15 mouse cellular contexts compared by ENCODE assay signal in the genomic region with DNA sequence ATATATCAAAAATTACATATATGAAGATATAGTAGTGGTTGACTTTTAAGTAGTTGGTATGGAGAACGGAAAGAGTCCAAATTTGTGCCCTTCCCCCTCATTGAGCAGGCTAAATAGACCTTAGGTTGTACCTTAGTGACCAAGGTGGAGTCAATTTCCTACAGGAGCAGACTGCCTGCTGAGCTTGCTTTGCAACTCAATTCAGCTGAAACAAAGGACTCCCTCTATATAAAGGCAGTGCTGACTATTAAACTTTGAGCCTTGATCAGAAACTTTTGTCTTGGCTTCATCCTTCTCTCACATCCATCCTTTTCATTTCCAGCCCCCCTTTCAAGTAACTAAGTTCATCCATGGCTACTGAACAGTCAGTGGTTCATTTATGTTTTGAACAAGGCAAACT.
"Had no signal": no experiment of that assay in that cellular context is flagged by ENCODE, and none has a peak within 500 bp of the region (broad histone marks: within the 10 kb centered on the region; RNA-seq: fewer than 3 reads in every experiment).

No protein-coding gene starts in this region.

- H3K27ac ChIP-seq: neural tube, embryonic 13.5 days; neural tube, embryonic 15.5 days; stomach, embryonic 15.5 days; stomach, postnatal 0 days had no signal

- DNase-seq: retina, postnatal 1 day; right cerebral cortex, adult 18-20 months; right cerebral cortex, postnatal 25 days; right cerebral cortex, postnatal 4 days; spleen, adult 18-20 months; thymus, adult 18-20 months; thymus, adult 2 months; thymus, postnatal 14 days; thymus, postnatal 25 days; thymus, postnatal 36 days; thymus, postnatal 4 days had no signal

- H3K4me1 ChIP-seq: neural tube, embryonic 13.5 days; neural tube, embryonic 15.5 days; stomach, embryonic 15.5 days had no signal

- H3K4me3 ChIP-seq: neural tube, embryonic 13.5 days; neural tube, embryonic 15.5 days; stomach, embryonic 15.5 days had no signal

- H3K36me3 ChIP-seq: neural tube, embryonic 13.5 days; neural tube, embryonic 15.5 days; stomach, embryonic 15.5 days had no signal

- H3K9me3 ChIP-seq: neural tube, embryonic 13.5 days; neural tube, embryonic 15.5 days; stomach, embryonic 15.5 days had no signal

- H3K9ac ChIP-seq: neural tube, embryonic 13.5 days; neural tube, embryonic 15.5 days; stomach, embryonic 15.5 days had no signal
